Mouse (Mus musculus): ENCODE data around the gene Gcnt2. TPM values are rescaled to one million over a fixed set of nuclear protein-coding genes. Genes with fewer than 3 reads are reported as not detected.

Gene Gcnt2
- total RNA-seq, 2 experiments from 2014 or later: 8.9 to 11.8 TPM

GRCm38 (mm10) chr13:41008946-41009345, 149.4 kb downstream of the Gcnt2 start:
- intact Hi-C loops (cut with DNase I): no loop called here
- DNase-seq (ENCODE audit: extremely low spot score in 1 of 2, low spot score in 2 of 2): no peak

Small RNAs within 50 kb of the gene (microRNA-seq; reads per million reads assigned to microRNA genes)
- gene Mir5124a: not detected

Other genes with a start within 250 kb of the Gcnt2 start
- under 1 TPM; 0.49 to 0.51 TPM for gene Tfap2a, start 121.4 kb upstream of the Gcnt2 start, total RNA-seq (2021)
- 10 to 100 TPM; 31.6 to 32.6 TPM for gene Pak1ip1, start 141.3 kb downstream of the Gcnt2 start, total RNA-seq (2021)
- gene Tmem14c, start 156.5 kb downstream of the Gcnt2 start, total RNA-seq (2021): 10 to 100 TPM; 65.1 to 67.8 TPM
- gene Mak, start 220.0 kb downstream of the Gcnt2 start, total RNA-seq (2021): 1 to 10 TPM; 1.2 to 2.1 TPM